Comparison of ENCODE assay signal across 8 mouse cellular contexts in the genomic region with DNA sequence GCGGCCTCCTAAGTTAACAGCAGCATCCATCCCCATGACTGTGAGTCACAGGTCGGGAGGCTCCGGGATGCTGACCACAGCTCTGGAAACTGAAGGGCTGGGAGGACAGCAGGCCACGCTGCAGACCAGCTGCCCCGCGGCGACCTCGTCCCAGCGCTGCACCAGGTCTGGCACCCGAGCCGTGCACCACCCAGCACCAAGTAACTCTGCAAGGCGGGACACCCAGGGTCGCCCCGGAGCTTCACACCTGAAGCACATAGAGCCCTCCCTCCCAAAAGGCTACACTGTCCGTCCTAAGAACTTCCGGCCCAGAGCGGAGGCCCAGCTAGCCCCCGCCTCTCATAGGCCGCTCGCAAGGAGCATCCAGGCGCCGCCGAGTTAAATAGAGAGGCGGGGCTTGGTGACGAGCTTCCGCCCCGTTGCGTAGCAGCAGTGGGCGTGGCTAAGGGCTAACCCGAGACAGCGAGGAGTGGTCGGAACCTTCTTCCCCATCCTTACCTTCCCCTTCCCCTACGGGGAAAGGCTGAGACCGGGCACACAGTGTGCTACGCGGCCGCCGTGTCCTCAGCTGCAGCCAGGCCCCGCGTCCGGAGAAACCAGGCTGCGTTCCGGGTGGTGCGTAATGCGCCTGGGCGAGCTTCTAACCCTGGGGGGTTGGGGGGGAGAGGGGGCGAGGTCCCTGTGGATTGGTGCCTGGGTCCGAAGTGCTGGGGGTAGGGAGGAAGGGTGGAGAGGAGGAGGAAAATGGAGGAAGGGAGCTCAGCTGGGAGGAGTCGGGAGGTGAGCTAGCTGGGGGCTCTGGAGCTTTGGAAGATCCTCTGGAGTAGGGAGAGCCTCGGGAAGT. TPM values are rescaled to one million over a fixed set of nuclear protein-coding genes. Genes with fewer than 3 reads are reported as not detected.
DNase-seq lines count a peak whose midpoint lies in the region; ATAC-seq and TF ChIP-seq lines count a peak whose summit lies in the region.

A gene (minus strand): TSS at position 282 of the 844 bp plus-strand sequence.
A gene (plus strand): TSS at position 447 of the 844 bp plus-strand sequence.

- POLR2A ChIA-PET in Patski (lab: Charles Lee), result interaction anchor here (0.6 to 1.8 kb wide), 11 partner anchors 10 to 89 kb away, joined by 3 to 7 read pairs (median 4); a partner anchor contains a TSS

- H3K4me2 ChIP-seq in hindbrain, embryonic 13.5 days, result peak within 1 kb of the TSS; percentile 90

- peak within 1 kb of the TSS; percentile 96 for H3K9ac ChIP-seq in hindbrain, embryonic 13.5 days

- no peaks in the 10 kb centered on the region for H3K27me3 ChIP-seq in Patski
- H3K27me3 ChIP-seq in hindbrain, embryonic 13.5 days, result no peaks in the 10 kb centered on the region

- peak; percentile 81 for ATAC-seq in Patski
- peak; percentile 92 for ATAC-seq in hindbrain, embryonic 13.5 days (ENCODE audit: low FRiP score)

- peak within 1 kb of the TSS; percentile 97 for H3K27ac ChIP-seq in hindbrain, embryonic 13.5 days

- no peak for TF ChIP-seq CTCF in Patski (IDR thresholded peaks at IDR 0.05)

- peaks cover 38% of the 10 kb centered on the region for H3K36me3 ChIP-seq in hindbrain, embryonic 13.5 days

- in situ Hi-C loops in Patski (cut with MboI; ENCODE audit: low pct_unique_long_range_greater_than_20kb), result no loop called here

- peak within 1 kb of the TSS; percentile 93 for H3K4me3 ChIP-seq in hindbrain, embryonic 13.5 days

- H3K9me3 ChIP-seq in hindbrain, embryonic 13.5 days, result no peaks in the 10 kb centered on the region

- WGBS in hindbrain, embryonic 13.5 days, result under 1% methylated on average over 50 of the region's 50 CpGs

- CTCF ChIA-PET in Patski (lab: Charles Lee), result interaction anchor here (0.9 to 2.0 kb wide), 11 partner anchors 9 to 136 kb away, joined by 3 to 10 read pairs (median 3); a partner anchor contains a TSS

- DNase-seq in Patski (ENCODE audit: low read depth, low spot score), result peak; percentile 83
- peak; percentile 97 to 98 for DNase-seq in cerebellum, postnatal 14 days
- peak; percentile 93 to 96 for DNase-seq in frontal cortex, postnatal 14 days (ENCODE audit: low spot score in 2 of 2)
- DNase-seq in layer of hippocampus, postnatal 25 days (ENCODE audit: extremely low spot score in 1 of 2, low spot score in 1 of 2), result peak; percentile 90 to 91
- DNase-seq in lung, postnatal 25 days (ENCODE audit: low spot score), result peak; percentile 97
- peak; percentile 98 for DNase-seq in retina, embryonic 14.5 days (ENCODE audit: low spot score)
- DNase-seq in thymus, postnatal 4 days, result peak; percentile 98

- H3K4me1 ChIP-seq in hindbrain, embryonic 13.5 days (replicated peaks), result peaks cover 55% of the 10 kb centered on the region

RNA-seq across cellular contexts. Expression of the first gene that starts in this region (rescaled TPM):
- polyA plus RNA-seq in Patski (2021), result 85.0 TPM
- 126 and 139 TPM in 2 replicates for polyA plus RNA-seq in hindbrain, embryonic 13.5 days (2015; fragmentation: Nextera tagmentation; extraction: Ambion mirVana)
- 100 to 1,000 TPM in 1 of 2 experiments, 10 to 100 TPM in 1; 96.7 to 101 TPM for total RNA-seq in layer of hippocampus, postnatal 25 days (2021)

RNA-seq across cellular contexts. Expression of the second gene that starts in this region (rescaled TPM):
- polyA plus RNA-seq in Patski (2021), result 43.3 TPM
- 81.9 and 83.8 TPM in 2 replicates for polyA plus RNA-seq in hindbrain, embryonic 13.5 days (2015; fragmentation: Nextera tagmentation; extraction: Ambion mirVana)
- total RNA-seq in layer of hippocampus, postnatal 25 days (2021), result 10 to 100 TPM; 68.0 to 76.9 TPM

Comparison
In these comparisons a context has a peak if more than half of its experiments do, and no peak if none do; other contexts are left out.
1. Peak in every context shown above with its lines: DNase-seq, ATAC-seq, H3K4me3 ChIP-seq and H3K27ac ChIP-seq.